Mouse (Mus musculus) left cerebral cortex, postnatal 36 days (tissue): ENCODE results near the gene 1700016D06Rik. TPM values are rescaled to one million over a fixed set of nuclear protein-coding genes. Genes with fewer than 3 reads are reported as not detected.
"Not testable (repeated sequence)": the region's sequence is repeated elsewhere in the genome, so short reads cannot be mapped to it uniquely, and the experiment has no call there.

Experiments
- DNase-seq, 2 experiments: peaks; one replicate each; pipeline ENCODE4 v3.0.0; 2021 to 2022; ENCODE audit warnings: low spot score in 2 of 2, mixed read lengths in 1 of 2
- intact Hi-C: fragments of 180-260 bp; cut with DNase I; formaldehyde crosslinking; loops from one replicate; pipeline ENCODE4 v1.15.1; 2025
- total RNA-seq, 2 experiments: library from RNA; stranded (reverse); gene quantifications; 2 replicates each; pipeline ENCODE4 v1.2.3; 2021

The 1700016D06Rik gene
- total RNA-seq, 2 experiments from 2014 or later: not detected

DNA sequence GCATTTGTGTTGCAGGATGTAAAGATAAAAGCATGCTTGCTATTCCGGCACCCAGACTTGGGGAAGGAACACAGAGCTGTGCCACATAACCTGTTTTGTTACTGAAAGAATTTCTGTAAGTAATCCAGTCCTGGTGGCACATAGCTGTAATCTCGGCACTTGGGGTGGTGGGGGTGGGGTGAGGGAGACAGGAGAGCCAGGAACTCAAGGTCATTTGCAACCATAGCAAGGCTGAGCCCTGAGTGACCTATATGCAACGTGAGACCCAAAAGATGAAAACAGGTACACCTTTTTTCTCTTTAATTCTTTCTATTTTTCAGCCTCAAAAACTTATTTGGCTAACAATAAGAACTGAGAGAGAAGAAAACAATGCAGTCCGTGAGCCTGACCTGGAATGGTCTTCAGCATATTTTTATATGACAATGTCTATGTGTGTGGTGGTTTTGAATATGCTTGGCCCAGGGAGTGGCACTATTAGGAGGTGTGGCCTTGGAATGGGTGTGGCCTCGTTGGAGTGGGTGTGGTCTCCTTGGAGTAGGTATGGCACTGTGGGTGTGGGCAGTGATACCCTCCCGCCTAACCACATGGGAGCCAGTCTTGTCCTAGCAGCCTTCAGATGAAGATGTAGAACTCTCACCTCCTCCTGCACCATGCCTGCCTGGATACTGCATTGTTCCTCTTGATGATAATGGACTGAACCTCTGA, 4.0 kb upstream of the 1700016D06Rik start:
- intact Hi-C loops: loop anchor here (5.0 kb wide), 1 partner anchor 158 kb away; no protein-coding TSS in a partner anchor
- DNase-seq: no peak

DNA sequence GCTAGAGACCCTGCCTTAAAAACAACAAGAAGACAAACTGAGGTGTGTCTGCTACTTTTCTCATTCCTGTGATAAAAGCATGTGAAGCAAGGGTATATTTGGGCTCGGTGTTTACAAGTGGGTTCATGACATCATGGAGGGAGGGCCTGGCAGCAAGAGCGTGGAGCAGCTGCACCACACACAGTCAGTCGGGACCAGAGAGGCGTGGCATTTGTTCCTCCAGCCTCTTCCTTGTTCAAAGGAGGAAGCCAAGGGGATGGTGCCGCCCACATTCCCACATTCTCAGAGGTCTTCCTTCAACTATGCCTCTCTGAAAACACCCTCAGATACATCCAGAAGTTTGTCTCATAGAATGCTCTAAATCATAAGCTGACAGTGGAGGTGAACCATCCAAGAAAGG, 2.9 kb upstream of the 1700016D06Rik start:
- intact Hi-C loops: loop anchor here (5.0 kb wide), 1 partner anchor 156 kb away; no protein-coding TSS in a partner anchor
- DNase-seq: no peak

DNA sequence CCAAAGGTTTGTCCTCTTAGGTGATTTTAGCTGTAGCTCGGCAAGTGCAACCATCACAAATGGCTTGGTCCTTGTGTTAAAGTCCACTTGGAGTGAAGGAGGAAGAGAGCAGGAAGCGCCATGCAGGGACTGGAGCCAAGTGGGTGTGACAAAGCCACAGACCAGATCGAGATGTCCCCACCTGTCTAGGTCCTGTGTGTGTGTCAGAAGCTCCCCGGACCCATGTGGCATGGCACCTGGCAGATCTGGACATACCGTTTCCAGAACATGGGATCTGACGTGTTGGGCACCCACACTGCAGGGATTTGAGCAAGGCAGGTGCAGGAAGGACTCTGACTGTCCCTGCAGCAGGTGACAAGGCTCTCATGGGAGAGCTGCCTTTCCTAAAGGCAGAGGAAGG, 565 bp upstream of the 1700016D06Rik start:
- intact Hi-C loops: loop anchor here (2.0 to 5.0 kb wide), 2 partner anchors 67 to 154 kb away; partner anchors contain the start of gene Ankrd10
- no peak for DNase-seq

DNA sequence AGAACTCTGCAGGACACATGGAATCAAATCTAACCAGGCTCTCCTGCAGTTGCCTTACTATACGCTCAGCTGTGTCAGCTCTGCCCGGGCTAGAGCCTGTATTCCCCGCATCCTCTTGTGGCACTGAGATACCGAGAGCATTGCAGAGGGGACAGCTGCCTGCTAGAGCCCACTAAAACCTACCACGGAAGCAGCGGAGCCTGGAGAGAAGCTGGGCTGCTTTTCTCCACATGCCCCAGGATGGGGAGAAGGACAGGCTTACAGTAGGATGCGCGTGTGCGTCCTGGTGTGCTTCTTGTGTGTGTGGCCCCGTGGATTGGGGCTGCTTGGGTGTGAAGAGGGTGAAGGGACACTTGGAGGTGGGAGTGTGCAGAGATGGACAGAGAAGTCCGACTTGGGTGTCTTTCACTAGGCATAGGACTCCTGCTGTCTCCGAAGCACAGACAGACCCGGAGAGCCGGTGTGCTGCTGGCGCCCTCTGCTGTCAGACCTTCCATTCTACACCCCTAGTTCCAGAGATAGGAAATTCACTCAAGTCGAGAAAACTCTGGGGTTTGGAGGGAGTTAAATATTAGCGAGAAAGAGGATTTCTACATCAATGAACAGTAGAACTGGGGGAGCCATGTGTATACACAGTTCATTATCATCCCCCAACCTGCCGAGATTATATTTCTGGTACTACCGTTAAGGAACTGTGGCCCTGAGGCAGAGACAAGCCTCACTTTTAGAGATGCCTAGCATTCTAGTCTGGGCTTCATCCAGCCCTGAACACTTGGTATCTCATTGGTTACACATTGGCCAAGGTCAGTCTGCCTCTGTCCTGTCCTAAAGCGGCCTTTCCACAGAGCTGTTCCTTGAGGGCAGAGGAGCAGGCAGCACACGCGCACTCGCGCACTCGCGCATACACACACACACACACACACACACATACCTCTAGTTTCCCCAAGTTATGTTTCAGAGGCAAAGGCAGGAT, 517 bp downstream of the 1700016D06Rik start:
- peak; percentile 77 to 82 for DNase-seq
- intact Hi-C loops: loop anchor here (2.0 to 5.0 kb wide), 2 partner anchors 66 to 153 kb away; partner anchors contain the start of gene Ankrd10

DNA sequence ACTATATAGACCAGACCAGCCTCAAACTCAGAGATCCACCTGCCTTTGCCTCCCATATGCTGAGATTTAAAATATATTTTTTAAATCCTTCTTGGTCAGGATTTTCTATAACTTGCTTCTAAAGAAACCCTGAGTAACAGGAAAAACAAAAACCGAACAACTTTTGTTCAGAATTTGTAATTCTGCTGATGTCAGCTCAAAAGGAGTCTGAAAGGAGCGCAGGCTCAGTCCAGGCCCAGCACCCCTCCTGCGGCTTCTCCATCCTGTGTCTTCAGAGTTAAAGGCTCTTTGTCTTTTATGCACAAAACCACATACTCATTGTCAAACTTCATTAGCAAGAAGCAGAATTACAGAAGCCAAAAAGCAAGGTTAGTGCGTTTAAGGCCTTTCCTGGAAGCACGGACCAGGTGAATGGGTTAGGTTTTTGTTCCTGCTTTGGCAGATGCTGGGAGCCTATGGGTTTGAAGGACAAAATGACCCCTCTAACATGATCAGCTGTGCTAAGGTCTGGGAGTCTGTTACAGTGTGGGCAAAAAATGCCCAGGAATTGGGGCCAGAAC, 1.3 kb downstream of the 1700016D06Rik start:
- intact Hi-C loops: loop anchor here (2.0 to 5.0 kb wide), 2 partner anchors 65 to 152 kb away; partner anchors contain the start of gene Ankrd10

DNA sequence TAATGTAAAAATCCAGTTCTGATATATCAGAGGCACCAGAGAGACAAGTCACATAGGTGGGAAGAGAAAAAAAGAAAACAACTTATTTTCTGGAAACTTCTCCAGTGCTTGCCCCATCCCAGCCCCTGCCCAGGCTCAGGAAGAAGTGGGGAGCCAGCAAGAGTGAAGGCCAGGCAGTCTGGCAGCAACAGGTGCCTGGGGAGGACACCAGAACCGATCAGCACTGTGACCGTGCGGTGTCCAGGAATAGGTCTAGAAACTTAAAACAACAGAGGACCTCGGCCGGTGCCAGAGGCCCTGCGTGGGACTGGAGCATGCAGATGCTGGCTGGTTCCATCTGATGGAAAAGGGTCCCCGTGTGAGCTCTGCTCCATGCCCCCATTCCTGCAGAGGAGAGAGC, 3.4 kb downstream of the 1700016D06Rik start:
- intact Hi-C loops: no loop called here
- DNase-seq: no peak

More for the DNA sequence above, 1.3 kb downstream of the 1700016D06Rik start:
- DNase-seq: no peak

DNA sequence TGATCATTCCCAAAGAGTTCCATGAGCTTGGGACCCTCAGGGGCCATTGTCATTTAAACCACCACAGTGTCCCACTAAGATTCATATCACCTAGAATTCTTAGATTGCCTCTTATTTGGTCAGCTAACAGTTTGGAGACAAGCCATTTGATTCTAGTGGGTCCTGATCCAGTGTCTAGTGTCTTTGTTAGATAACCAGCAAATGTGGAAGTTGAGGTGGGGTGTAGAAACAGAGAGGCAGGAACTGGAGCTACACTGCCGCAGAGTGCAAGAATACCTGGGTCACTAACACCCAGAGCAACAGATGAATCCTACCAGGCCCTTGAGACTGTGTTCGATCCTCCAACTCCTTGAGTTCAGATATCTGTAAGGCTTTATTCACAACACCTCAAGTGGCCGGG, 4.7 kb downstream of the 1700016D06Rik start:
- DNase-seq: no peak
- intact Hi-C loops: no loop called here

DNA sequence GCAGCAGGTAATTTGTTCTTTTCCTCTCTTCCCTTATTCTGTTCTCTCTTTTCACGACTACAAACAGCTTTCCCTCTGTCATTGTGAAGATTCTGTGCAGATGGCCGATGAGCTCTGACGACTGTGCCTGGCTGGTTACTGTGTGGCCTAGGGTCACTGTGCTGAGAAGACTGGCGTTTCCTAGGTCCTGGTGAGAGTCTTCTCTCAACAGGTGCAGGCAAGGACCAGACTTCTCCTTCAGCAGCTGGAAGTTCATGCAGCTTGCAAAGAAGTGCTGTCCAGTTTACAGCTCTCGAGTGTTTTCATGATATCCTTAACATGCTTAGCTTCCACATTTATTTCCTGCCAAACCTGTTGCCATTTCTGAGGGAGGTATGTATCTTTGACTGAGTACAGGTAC, 6.9 kb downstream of the 1700016D06Rik start:
- no peak for DNase-seq
- intact Hi-C loops: no loop called here

DNA sequence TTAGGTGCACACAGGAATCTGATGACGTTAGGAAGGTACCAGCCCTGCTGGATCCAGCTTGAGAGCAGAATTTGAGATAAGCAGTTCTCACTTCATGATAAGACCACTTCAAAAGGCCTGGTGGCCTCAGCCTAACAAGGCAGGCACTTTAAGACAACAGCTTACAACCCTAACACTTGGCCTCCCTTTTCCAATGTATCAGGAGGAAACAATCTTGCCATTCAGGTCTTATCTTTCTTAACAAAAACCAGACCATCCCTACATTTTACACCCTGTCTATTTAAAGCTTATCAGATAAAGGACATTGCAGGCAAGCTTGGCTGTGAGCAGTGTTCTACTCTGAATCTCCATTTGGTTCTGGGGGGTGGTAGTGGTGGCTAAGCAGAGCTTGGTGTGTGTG, 8.4 kb downstream of the 1700016D06Rik start:
- intact Hi-C loops: no loop called here
- DNase-seq: no peak

DNA sequence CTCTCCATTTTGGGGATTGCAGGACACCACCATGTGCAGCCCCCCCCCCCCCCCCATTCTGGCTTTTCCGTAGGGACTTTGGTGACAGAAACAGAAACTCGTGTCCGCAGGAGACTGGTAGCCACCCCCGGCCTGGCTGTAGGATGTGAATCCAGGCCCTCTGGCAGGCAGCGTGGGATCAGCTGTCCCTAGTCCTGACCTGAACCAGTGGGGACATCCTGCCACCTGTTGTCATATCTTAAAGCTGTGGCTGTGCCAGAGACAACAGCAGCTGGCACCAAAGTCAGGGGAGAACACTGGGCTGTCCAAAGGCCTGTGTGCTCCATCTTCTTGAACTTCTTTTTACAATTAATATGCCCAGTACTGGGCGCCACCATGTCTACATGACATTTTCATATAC, 9.1 kb downstream of the 1700016D06Rik start:
- intact Hi-C loops: no loop called here
- no peak for DNase-seq

DNA sequence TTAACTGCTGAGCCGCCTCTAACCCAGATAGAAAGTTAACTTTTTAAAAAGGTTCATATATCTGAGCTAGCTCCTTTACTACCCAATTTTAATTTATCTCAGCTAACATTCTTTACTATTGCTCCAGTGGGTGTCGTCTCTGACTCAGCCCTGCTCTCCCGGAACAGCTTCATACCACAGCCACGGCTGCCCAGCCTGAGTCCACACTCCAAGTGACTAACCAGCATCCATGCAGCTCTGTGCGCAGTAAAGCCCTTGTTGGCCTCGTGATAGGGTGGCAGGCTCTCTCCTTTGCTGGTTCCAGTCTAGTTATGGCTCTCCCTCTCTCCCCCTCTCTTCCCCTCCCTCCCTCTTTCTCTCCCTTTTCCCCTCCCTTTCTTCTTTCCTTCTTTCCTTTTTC, 9.6 kb downstream of the 1700016D06Rik start:
- intact Hi-C loops: no loop called here
- DNase-seq: no peak

DNA sequence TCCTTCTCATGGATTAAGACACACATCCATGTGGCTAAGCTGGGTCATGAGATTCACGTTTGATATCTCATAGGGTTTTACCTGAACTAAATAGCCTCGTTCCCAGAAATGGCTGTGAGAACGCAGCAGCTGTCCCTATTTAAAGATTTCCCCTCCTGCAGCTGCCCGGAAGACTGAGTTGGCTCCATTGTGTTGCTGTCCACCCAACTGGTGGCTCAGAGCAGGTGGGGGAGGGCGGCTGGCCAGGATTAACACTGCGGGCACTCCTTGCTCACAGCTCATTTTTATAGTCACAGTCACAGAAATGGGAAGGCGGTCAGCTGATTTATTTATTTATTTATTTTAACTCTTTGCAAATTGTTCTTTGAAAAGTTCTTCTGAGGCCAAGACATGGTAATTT, 10.9 kb downstream of the 1700016D06Rik start:
- no peak for DNase-seq
- intact Hi-C loops: no loop called here

DNA sequence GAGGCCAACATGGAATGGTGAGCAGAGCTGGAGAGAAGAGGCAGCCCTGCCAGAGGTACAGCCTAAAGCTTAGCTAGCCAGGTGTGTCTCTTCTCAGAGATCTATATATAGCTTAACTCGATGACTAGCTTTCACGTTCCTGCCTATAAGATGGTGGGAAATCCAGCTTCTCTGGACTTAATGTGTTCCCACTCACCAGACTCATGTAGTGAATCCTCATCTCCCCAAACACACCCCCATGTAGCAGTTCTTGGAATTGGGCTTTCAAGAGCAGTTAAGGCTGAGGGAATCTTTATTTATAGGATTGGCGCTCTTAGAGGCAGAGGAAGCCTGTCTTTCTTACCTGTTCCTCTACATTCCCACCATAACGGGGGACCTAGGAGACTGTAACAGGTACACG, 13.6 kb downstream of the 1700016D06Rik start:
- intact Hi-C loops: no loop called here
- no peak for DNase-seq

DNA sequence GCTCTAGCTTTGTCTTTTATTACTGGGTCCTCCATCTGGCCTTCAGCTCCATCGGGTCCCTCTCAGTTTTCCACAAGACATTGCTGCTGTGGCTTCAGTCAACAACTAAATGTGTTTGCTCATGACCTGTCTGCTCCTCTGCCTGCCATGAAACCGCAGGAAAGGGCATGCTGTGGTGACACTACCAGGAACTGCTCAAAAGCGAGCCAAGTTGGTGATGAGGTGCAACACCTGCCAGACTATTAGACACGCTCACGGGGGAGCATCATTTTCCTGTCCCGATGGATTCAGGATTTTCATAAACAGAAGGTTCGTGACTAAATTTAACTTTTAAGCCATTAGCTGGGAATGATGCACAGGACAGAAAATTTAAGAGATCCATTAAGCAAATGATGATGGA, 16.3 kb downstream of the 1700016D06Rik start:
- DNase-seq: no peak
- intact Hi-C loops: no loop called here

DNA sequence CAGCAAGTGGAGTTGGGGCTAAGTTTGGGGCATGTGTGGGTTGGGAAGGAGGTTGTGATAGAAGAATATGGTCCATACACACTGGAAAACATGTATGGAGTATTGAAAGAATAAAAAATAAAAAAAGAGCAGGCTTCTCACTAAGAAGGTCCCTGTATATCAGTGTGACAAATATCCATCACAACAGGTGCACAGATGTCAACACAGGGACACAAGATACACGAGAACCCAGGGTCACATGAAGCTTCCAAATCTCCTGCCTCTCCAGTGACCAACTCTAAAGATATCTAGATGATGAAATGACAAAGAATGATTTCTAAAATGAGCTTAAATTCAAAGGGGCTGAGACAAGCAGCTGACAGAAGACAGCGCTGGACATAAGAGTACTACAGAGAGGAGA, 32.6 kb downstream of the 1700016D06Rik start:
- intact Hi-C loops: loop anchor here (5.0 kb wide), 1 partner anchor 914 kb away; no protein-coding TSS in a partner anchor
- no peak for DNase-seq

DNA sequence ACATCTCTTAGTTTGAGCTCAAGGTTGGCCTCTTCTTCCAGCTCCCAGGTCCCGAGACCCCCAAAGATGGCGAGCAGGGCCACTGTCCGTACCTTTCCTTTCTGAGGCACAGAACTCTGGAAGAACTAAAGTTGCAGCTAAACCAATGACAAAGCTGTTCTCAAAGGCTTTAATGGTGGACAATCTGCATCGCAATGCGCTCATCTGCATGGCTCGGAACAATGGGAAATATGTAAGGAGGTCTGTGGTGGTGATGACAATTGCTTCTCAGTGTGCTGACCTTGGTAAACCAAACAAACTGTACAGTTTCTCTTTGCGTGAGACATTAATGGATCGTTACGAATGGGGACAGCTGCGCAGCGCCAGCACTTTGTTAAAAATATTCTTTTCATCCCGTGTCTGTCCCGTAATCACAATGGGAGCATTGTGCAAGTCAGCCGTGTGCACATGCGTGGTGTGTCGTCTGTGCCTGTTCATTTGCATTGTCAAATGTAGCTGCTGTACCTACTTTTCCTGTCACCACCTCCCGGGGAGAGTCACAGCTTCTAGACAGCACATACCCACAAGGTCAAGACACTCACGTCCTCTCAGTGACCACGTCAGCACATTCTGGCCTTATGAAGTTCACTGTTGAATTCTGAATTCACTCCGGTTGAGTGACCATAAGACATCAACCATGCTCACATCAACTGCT, 34.7 kb downstream of the 1700016D06Rik start:
- DNase-seq: not testable (repeated sequence)
- intact Hi-C loops: loop anchor here (5.0 kb wide), 1 partner anchor 916 kb away; no protein-coding TSS in a partner anchor

DNA sequence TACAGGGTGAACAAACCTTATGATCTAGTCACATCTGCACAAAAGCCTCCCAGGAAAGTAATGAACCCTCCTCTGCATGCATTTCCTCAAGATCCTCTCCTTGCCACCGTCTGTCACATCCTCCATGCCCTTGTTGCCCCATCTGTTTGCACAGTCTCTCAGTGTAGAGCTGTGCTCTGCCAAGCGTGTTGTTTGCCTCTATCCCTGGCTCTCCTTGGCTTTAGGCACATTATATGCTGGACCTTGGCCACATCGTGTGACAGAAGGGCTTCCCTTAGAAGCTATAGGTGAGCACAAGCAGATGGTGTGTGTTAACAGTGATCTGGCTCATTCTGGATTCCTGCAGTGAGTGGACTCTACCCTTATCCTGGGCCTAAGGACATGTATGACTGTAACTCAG, 38.9 kb downstream of the 1700016D06Rik start:
- intact Hi-C loops: no loop called here
- DNase-seq: no peak

DNA sequence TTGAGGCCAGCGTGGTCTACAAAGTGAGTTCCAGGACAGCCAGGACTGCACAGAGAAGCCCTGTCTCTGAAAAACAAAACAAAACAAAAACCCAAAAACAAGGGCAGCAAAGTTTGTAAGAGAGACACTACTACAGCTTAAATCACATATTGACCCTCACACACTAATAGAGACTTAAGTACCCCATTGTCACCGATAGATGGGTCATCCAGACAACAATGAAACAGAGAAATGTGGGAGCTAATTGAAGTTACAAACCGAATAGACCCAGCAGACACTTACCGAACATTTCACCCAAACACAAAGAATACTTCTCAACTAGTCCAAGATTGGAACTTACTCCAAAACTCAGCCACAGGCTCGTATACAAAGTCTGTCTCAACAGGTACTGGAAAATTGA, 50.8 kb downstream of the 1700016D06Rik start:
- intact Hi-C loops: no loop called here
- no peak for DNase-seq

DNA sequence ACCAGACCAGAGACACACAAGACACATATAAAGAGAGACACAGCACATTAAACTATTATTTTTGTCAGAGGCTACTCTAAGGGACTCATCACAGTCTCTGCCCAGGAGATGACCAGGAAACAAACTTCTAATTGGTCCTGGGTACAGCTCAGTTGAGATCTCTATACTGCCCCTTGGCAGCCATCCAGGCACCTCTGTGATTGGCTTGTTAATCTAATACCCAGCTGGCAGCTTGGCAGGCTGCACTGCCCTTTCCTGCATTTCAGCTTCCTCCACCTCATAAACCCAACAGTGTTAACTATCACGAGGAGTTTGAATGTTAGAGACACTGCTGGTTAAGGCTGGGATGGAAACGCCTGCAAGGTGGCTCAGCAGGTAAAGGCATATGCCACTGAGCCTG, 57.7 kb downstream of the 1700016D06Rik start:
- intact Hi-C loops: no loop called here
- DNase-seq: no peak
